Mouse (Mus musculus): ENCODE results near the gene Olfr211. TPM values are rescaled to one million over a fixed set of nuclear protein-coding genes. Genes with fewer than 3 reads are reported as not detected.

The Olfr211 gene
- total RNA-seq, 2 experiments from 2014 or later: not detected

Other genes starting within 250 kb of the Olfr211 start
- gene Zfand4, start 224.9 kb upstream of the Olfr211 start, total RNA-seq (2021): 1 to 10 TPM; 3.4 to 5.4 TPM
- gene March8, start 151.1 kb upstream of the Olfr211 start, total RNA-seq (2021): 10 to 100 TPM; 38.6 to 41.2 TPM
- gene Alox5, start 27.9 kb upstream of the Olfr211 start, total RNA-seq (2021): 10 to 100 TPM in 1 of 2 experiments, 1 to 10 TPM in 1; 8.7 to 10.3 TPM
- gene Olfr212, start 17.4 kb downstream of the Olfr211 start, total RNA-seq (2021): not detected
- gene Olfr213, start 49.4 kb downstream of the Olfr211 start, total RNA-seq (2021): not detected
- gene Gm5580, start 62.0 kb downstream of the Olfr211 start, total RNA-seq (2021): 1 to 10 TPM; 1.4 to 1.7 TPM
- gene Olfr214, start 65.1 kb downstream of the Olfr211 start, total RNA-seq (2021): not detected
- not detected for gene Olfr215, start 95.1 kb downstream of the Olfr211 start, total RNA-seq (2021)
- 10 to 100 TPM; 19.0 to 20.8 TPM for gene Zfp422, start 139.9 kb downstream of the Olfr211 start, total RNA-seq (2021)
- 10 to 100 TPM; 45.7 to 58.1 TPM for gene Depp1, start 161.5 kb downstream of the Olfr211 start, total RNA-seq (2021)
- 1 to 10 TPM; 5.8 to 8.2 TPM for gene Rassf4, start 184.9 kb downstream of the Olfr211 start, total RNA-seq (2021)
- gene Tmem72, start 227.8 kb downstream of the Olfr211 start, total RNA-seq (2021): under 1 TPM in 1 of 2 experiments, not detected in 1; 0.03 TPM